Mouse (Mus musculus): Measurements from ENCODE around the gene Ctdspl. TPM values are rescaled to one million over a fixed set of nuclear protein-coding genes. Genes with fewer than 3 reads are reported as not detected.
A peak's percentile ranks its signal among the peaks of the same experiment; 100 is the strongest.

Ctdspl gene
- polyA plus RNA-seq, 1 experiment from 2014 or later, result 7.1 TPM

- Histone ChIP-seq H3K4me2 (no peak overlapping the region), H3K27ac (no peak overlapping the region), H3K9ac (no peak overlapping the region), H3K36me3 (no peaks in the 10 kb centered on the region), H3K4me1 (replicated peaks) (peaks cover 37% of the 10 kb centered on the region), H3K4me3 (no peak overlapping the region), H3K27me3 (no peaks in the 10 kb centered on the region), H3K9me3 (replicated peaks) (no peaks in the 10 kb centered on the region)
- 61% methylated on average over 13 of the region's 13 CpGs for whole genome bisulfite sequencing
- no peak for ATAC-seq (replicated peaks; ENCODE audit: insufficient number of reproducible peaks, insufficient read depth, low FRiP score, low read depth)
These were observed 8.8 kb downstream of the Ctdspl start for GRCm38 (mm10) chr9:118935098-118935497.

GRCm38 (mm10) chr9:118936071-118936470 is 9.8 kb downstream of the Ctdspl start:
- Histone ChIP-seq H3K36me3 (no peaks in the 10 kb centered on the region), H3K9ac (no peak overlapping the region), H3K9me3 (replicated peaks) (no peaks in the 10 kb centered on the region), H3K27me3 (no peaks in the 10 kb centered on the region), H3K4me2 (no peak overlapping the region), H3K4me1 (replicated peaks) (peaks cover 47% of the 10 kb centered on the region), H3K4me3 (no peak overlapping the region), H3K27ac (no peak overlapping the region)
- WGBS, result 69% methylated on average over 12 of the region's 12 CpGs
- no peak for ATAC-seq (replicated peaks; ENCODE audit: insufficient number of reproducible peaks, insufficient read depth, low FRiP score, low read depth)

- H3K27ac ChIP-seq, result no peak overlapping the region
- no peak overlapping the region for H3K4me2 ChIP-seq
- ATAC-seq (replicated peaks; ENCODE audit: insufficient number of reproducible peaks, insufficient read depth, low FRiP score, low read depth), result peak; percentile 50; the same call in 1 of the 2 replicates
- WGBS, result 30% methylated on average over 3 of the region's 3 CpGs
- H3K4me3 ChIP-seq, result no peak overlapping the region
- H3K36me3 ChIP-seq, result no peaks in the 10 kb centered on the region
- no peak overlapping the region for H3K9ac ChIP-seq
- no peaks in the 10 kb centered on the region for H3K27me3 ChIP-seq
- peaks cover 57% of the 10 kb centered on the region for H3K4me1 ChIP-seq (replicated peaks)
- no peaks in the 10 kb centered on the region for H3K9me3 ChIP-seq (replicated peaks)
These were observed 11.3 kb downstream of the Ctdspl start for GRCm38 (mm10) chr9:118937515-118937914.

- WGBS, result 49% methylated on average over 13 of the region's 13 CpGs
- Histone ChIP-seq H3K36me3 (no peaks in the 10 kb centered on the region), H3K27me3 (no peaks in the 10 kb centered on the region), H3K4me3 (no peak overlapping the region), H3K4me2 (no peak overlapping the region), H3K9ac (no peak overlapping the region), H3K27ac (no peak overlapping the region), H3K4me1 (replicated peaks) (peaks cover 58% of the 10 kb centered on the region), H3K9me3 (replicated peaks) (no peaks in the 10 kb centered on the region)
- no peak for ATAC-seq (replicated peaks; ENCODE audit: insufficient number of reproducible peaks, insufficient read depth, low FRiP score, low read depth)
These were observed 13.2 kb downstream of the Ctdspl start for GRCm38 (mm10) chr9:118939410-118939809.

GRCm38 (mm10) chr9:118939831-118940230 is 13.6 kb downstream of the Ctdspl start:
- Histone ChIP-seq H3K27me3 (no peaks in the 10 kb centered on the region), H3K4me3 (no peak overlapping the region), H3K4me2 (no peak overlapping the region), H3K27ac (peak overlapping the region; percentile 1; the same call in 1 of the 2 replicates), H3K36me3 (no peaks in the 10 kb centered on the region), H3K4me1 (replicated peaks) (peaks cover 57% of the 10 kb centered on the region), H3K9me3 (replicated peaks) (no peaks in the 10 kb centered on the region), H3K9ac (no peak overlapping the region)
- WGBS, result 83% methylated on average over 12 of the region's 12 CpGs
- ATAC-seq (replicated peaks; ENCODE audit: insufficient number of reproducible peaks, insufficient read depth, low FRiP score, low read depth), result no peak

GRCm38 (mm10) chr9:118940591-118941207 is 14.4 kb downstream of the Ctdspl start:
- Histone ChIP-seq H3K9me3 (replicated peaks) (no peaks in the 10 kb centered on the region), H3K4me2 (no peak overlapping the region), H3K9ac (no peak overlapping the region), H3K27ac (peak overlapping the region; percentile 1; the same call in 1 of the 2 replicates), H3K27me3 (no peaks in the 10 kb centered on the region), H3K4me1 (replicated peaks) (peaks cover 56% of the 10 kb centered on the region), H3K36me3 (no peaks in the 10 kb centered on the region), H3K4me3 (no peak overlapping the region)
- WGBS, result 62% methylated on average over 12 of the region's 12 CpGs
- ATAC-seq (replicated peaks; ENCODE audit: insufficient number of reproducible peaks, insufficient read depth, low FRiP score, low read depth), result no peak

GRCm38 (mm10) chr9:118942030-118942429 is 15.8 kb downstream of the Ctdspl start:
- WGBS, result 53% methylated on average over 4 of the region's 4 CpGs

GRCm38 (mm10) chr9:118943941-118944340 is 17.7 kb downstream of the Ctdspl start:
- Histone ChIP-seq H3K9me3 (replicated peaks) (no peaks in the 10 kb centered on the region), H3K27me3 (no peaks in the 10 kb centered on the region), H3K36me3 (no peaks in the 10 kb centered on the region), H3K27ac (no peak overlapping the region), H3K4me2 (no peak overlapping the region), H3K9ac (no peak overlapping the region), H3K4me3 (no peak overlapping the region), H3K4me1 (replicated peaks) (peaks cover 49% of the 10 kb centered on the region)
- ATAC-seq (replicated peaks; ENCODE audit: insufficient number of reproducible peaks, insufficient read depth, low FRiP score, low read depth), result no peak
- 43% methylated on average over 5 of the region's 5 CpGs for WGBS

More at GRCm38 (mm10) chr9:118942030-118942429, 15.8 kb downstream of the Ctdspl start:
- no peak overlapping the region for H3K9ac ChIP-seq
- H3K9me3 ChIP-seq (replicated peaks), result no peaks in the 10 kb centered on the region
- no peak for ATAC-seq (replicated peaks; ENCODE audit: insufficient number of reproducible peaks, insufficient read depth, low FRiP score, low read depth)
- no peak overlapping the region for H3K4me3 ChIP-seq
- peaks cover 45% of the 10 kb centered on the region for H3K4me1 ChIP-seq (replicated peaks)
- no peaks in the 10 kb centered on the region for H3K36me3 ChIP-seq
- H3K4me2 ChIP-seq, result no peak overlapping the region
- H3K27me3 ChIP-seq, result no peaks in the 10 kb centered on the region
- H3K27ac ChIP-seq, result no peak overlapping the region

- no peak overlapping the region for H3K9ac ChIP-seq
- no peak overlapping the region for H3K4me2 ChIP-seq
- no peaks in the 10 kb centered on the region for H3K9me3 ChIP-seq (replicated peaks)
- WGBS, result 30% methylated on average over 12 of the region's 12 CpGs
- H3K4me3 ChIP-seq, result no peak overlapping the region
- no peak overlapping the region for H3K27ac ChIP-seq
- no peaks in the 10 kb centered on the region for H3K36me3 ChIP-seq
- ATAC-seq (replicated peaks; ENCODE audit: insufficient number of reproducible peaks, insufficient read depth, low FRiP score, low read depth), result no peak
- peaks cover 51% of the 10 kb centered on the region for H3K4me1 ChIP-seq (replicated peaks)
- no peaks in the 10 kb centered on the region for H3K27me3 ChIP-seq
These were observed 18.1 kb downstream of the Ctdspl start for GRCm38 (mm10) chr9:118944388-118944787.

- Histone ChIP-seq H3K36me3 (no peaks in the 10 kb centered on the region), H3K27me3 (no peaks in the 10 kb centered on the region), H3K4me2 (no peak overlapping the region), H3K4me1 (replicated peaks) (peaks cover 63% of the 10 kb centered on the region), H3K9me3 (replicated peaks) (no peaks in the 10 kb centered on the region), H3K4me3 (no peak overlapping the region), H3K9ac (no peak overlapping the region), H3K27ac (peak overlapping the region; percentile 4; the same call in 1 of the 2 replicates)
- WGBS, result 68% methylated on average over 5 of the region's 5 CpGs
- no peak for ATAC-seq (replicated peaks; ENCODE audit: insufficient number of reproducible peaks, insufficient read depth, low FRiP score, low read depth)
These were observed 22.2 kb downstream of the Ctdspl start for GRCm38 (mm10) chr9:118948486-118948885.

GRCm38 (mm10) chr9:118949124-118949523 is 22.9 kb downstream of the Ctdspl start:
- H3K27ac ChIP-seq, result 0 out of 2 replicates have a peak overlapping the region, but pooled peaks have one; percentile 4
- peaks cover 58% of the 10 kb centered on the region for H3K4me1 ChIP-seq (replicated peaks)
- no peaks in the 10 kb centered on the region for H3K36me3 ChIP-seq
- H3K9me3 ChIP-seq (replicated peaks), result no peaks in the 10 kb centered on the region
- no peak overlapping the region for H3K4me2 ChIP-seq
- H3K4me3 ChIP-seq, result no peak overlapping the region
- no peak overlapping the region for H3K9ac ChIP-seq
- ATAC-seq (replicated peaks; ENCODE audit: insufficient number of reproducible peaks, insufficient read depth, low FRiP score, low read depth), result no peak
- WGBS, result 82% methylated on average over 8 of the region's 8 CpGs
- H3K27me3 ChIP-seq, result no peaks in the 10 kb centered on the region

GRCm38 (mm10) chr9:118949654-118950053 is 23.4 kb downstream of the Ctdspl start:
- Histone ChIP-seq H3K4me1 (replicated peaks) (peaks cover 55% of the 10 kb centered on the region), H3K9me3 (replicated peaks) (no peaks in the 10 kb centered on the region), H3K4me2 (no peak overlapping the region), H3K9ac (no peak overlapping the region), H3K4me3 (no peak overlapping the region), H3K27me3 (no peaks in the 10 kb centered on the region), H3K27ac (0 out of 2 replicates have a peak overlapping the region, but pooled peaks have one; percentile 4), H3K36me3 (no peaks in the 10 kb centered on the region)
- ATAC-seq (replicated peaks; ENCODE audit: insufficient number of reproducible peaks, insufficient read depth, low FRiP score, low read depth), result no peak
- WGBS, result 56% methylated on average over 4 of the region's 4 CpGs

Data from heart, embryonic 15.5 days (tissue).